In the genomic region with DNA sequence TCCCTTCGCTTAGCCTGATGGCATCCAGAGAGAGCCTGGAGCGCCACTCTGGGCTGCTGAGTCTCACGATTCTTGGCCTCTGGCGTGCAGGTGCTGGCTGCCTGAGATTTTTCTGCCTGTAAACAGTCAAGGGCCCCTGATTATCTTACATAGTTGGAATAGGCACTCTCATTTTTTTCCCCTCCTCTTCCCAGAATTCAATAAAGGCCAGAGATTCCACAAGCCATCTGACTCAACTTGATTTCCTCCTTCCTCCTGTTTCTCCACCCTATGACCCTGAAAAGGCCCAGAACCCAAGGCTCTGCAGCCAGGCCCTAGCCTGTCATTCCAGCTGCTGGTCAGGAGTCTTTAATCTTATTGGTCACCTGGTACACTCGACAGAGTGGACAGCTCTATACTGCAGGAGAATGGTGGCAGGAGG, we compare ENCODE assay signal across 8 mouse cellular contexts. TPM values are rescaled to one million over a fixed set of nuclear protein-coding genes. Genes with fewer than 3 reads are reported as not detected.
DNase-seq lines count a peak whose midpoint lies in the region; ATAC-seq and TF ChIP-seq lines count a peak whose summit lies in the region.

No protein-coding gene starts in this region.

- no peaks in the 10 kb centered on the region for H3K9me3 ChIP-seq in intestine, embryonic 16.5 days (ENCODE audit: control insufficient read depth, low read length)
- H3K9me3 ChIP-seq in stomach, embryonic 14.5 days (ENCODE audit: control insufficient read depth, low read depth, low read length): no peaks in the 10 kb centered on the region

- intact Hi-C loops in gastrocnemius, adult 2 months (cut with DNase I): no loop called here

- no peak for ATAC-seq in intestine, embryonic 16.5 days
- ATAC-seq in stomach, embryonic 14.5 days (ENCODE audit: insufficient number of reproducible peaks, insufficient read depth, low FRiP score, low read depth): peak; percentile 34; the same call in 1 of the 2 replicates

- H3K9ac ChIP-seq in intestine, embryonic 16.5 days (ENCODE audit: low read depth, low read length): no peak overlapping the region
- H3K9ac ChIP-seq in stomach, embryonic 14.5 days (replicated peaks; ENCODE audit: low read depth, low read length): no peak overlapping the region

- peak overlapping the region; percentile 75 for H3K27ac ChIP-seq in gastrocnemius, adult 2 months
- peak overlapping the region; percentile 80 for H3K27ac ChIP-seq in intestine, embryonic 16.5 days (ENCODE audit: low read length)
- H3K27ac ChIP-seq in stomach, embryonic 14.5 days (ENCODE audit: low read length): peak overlapping the region; percentile 46

- DNase-seq in gastrocnemius, adult 2 months: no peak
- no peak for DNase-seq in gastrocnemius, postnatal 4 days (ENCODE audit: low spot score in 2 of 2)
- peak; percentile 50 for DNase-seq in lung, adult 2 months
- DNase-seq in lung, postnatal 14 days: no peak
- DNase-seq in spleen, adult 18-20 months: no peak
- no peak for DNase-seq in ovary, postnatal 36 days (ENCODE audit: low spot score)

- no peaks in the 10 kb centered on the region for H3K27me3 ChIP-seq in intestine, embryonic 16.5 days (replicated peaks; ENCODE audit: control insufficient read depth, insufficient read depth, low read length)
- H3K27me3 ChIP-seq in stomach, embryonic 14.5 days (ENCODE audit: control insufficient read depth, insufficient read depth, low read length): no peaks in the 10 kb centered on the region

- H3K4me1 ChIP-seq in lung, adult 2 months (ENCODE audit: control insufficient read depth, insufficient read depth, low read length): peaks cover 21% of the 10 kb centered on the region
- H3K4me1 ChIP-seq in intestine, embryonic 16.5 days (ENCODE audit: control insufficient read depth, insufficient read depth, low read length): peaks cover 34% of the 10 kb centered on the region
- peaks cover 40% of the 10 kb centered on the region for H3K4me1 ChIP-seq in stomach, embryonic 14.5 days (ENCODE audit: control insufficient read depth, insufficient read depth, low read length)

- no peak overlapping the region for H3K4me2 ChIP-seq in intestine, embryonic 16.5 days (ENCODE audit: low read depth, low read length)
- no peak overlapping the region for H3K4me2 ChIP-seq in stomach, embryonic 14.5 days (replicated peaks; ENCODE audit: low read depth, low read length)

- H3K4me3 ChIP-seq in gastrocnemius, adult 2 months: no peak overlapping the region
- no peak overlapping the region for H3K4me3 ChIP-seq in lung, adult 2 months (replicated peaks; ENCODE audit: extremely low read depth, low read depth, low read length)
- no peak overlapping the region for H3K4me3 ChIP-seq in intestine, embryonic 16.5 days (ENCODE audit: low read length)
- no peak overlapping the region for H3K4me3 ChIP-seq in stomach, embryonic 14.5 days (ENCODE audit: low read depth, low read length)

- no peak for TF ChIP-seq POLR2A in lung, adult 2 months (IDR thresholded peaks at IDR 0.05; ENCODE audit: borderline replicate concordance, extremely low read depth, low read depth, low read length)

- no peaks in the 10 kb centered on the region for H3K36me3 ChIP-seq in intestine, embryonic 16.5 days (ENCODE audit: control insufficient read depth, insufficient read depth, low read length)
- no peaks in the 10 kb centered on the region for H3K36me3 ChIP-seq in stomach, embryonic 14.5 days (ENCODE audit: control insufficient read depth, insufficient read depth, low read length)

- WGBS in lung, adult 2 months: 40% methylated on average over 5 of the region's 5 CpGs
- 34% methylated on average over 5 of the region's 5 CpGs for WGBS in intestine, embryonic 16.5 days
- WGBS in stomach, embryonic 14.5 days: 28% methylated on average over 5 of the region's 5 CpGs

- no peak for TF ChIP-seq CTCF in gastrocnemius, adult 2 months (IDR thresholded peaks at IDR 0.05)
- TF ChIP-seq CTCF in lung, adult 2 months (IDR thresholded peaks at IDR 0.05; ENCODE audit: insufficient read depth, low read length): no peak

RNA-seq across cellular contexts. Expression of a gene that starts 43.1 kb away (rescaled TPM):
- total RNA-seq in gastrocnemius, adult 2 months (2021): 10 to 100 TPM; 13.7 to 28.5 TPM
- total RNA-seq in gastrocnemius, postnatal 4 days (2021): 10 to 100 TPM; 58.1 to 61.2 TPM
- polyA plus RNA-seq in lung, adult 2 months (2012; rRNA removed): 82.6 and 101 TPM in 2 replicates
- polyA plus RNA-seq in intestine, embryonic 16.5 days (2015; fragmentation: Nextera tagmentation; extraction: Ambion mirVana): 20.4 and 21.8 TPM in 2 replicates
- 22.1 and 28.9 TPM in 2 replicates for polyA plus RNA-seq in stomach, embryonic 14.5 days (2014; fragmentation: Nextera tagmentation; extraction: Ambion mirVana)
